Mouse (Mus musculus) heart, embryonic 15.5 days (tissue): ENCODE results near the gene Lrrk1. TPM values are rescaled to one million over a fixed set of nuclear protein-coding genes. Genes with fewer than 3 reads are reported as not detected.

Source experiments
- ATAC-seq: fragments of 200-750 bp; cut with Nextera tagmentation; replicated peaks from 2 replicates; pipeline ENCODE4 v1.8.0; 2017; ENCODE audit warnings: low read depth, moderate TSS enrichment; ENCODE audit not compliant: insufficient number of reproducible peaks, insufficient read depth, low FRiP score
- H3K27ac ChIP-seq: fragments of 300-500 bp; sonication (generic); 2 replicates; pipeline ENCODE4 v1.5.1; 2015; ENCODE audit warnings: mild to moderate bottlenecking, inconsistent platforms
- H3K27me3 ChIP-seq: fragments of 300-500 bp; sonication (generic); 2 replicates; pipeline ENCODE4 v1.6.1; 2015; ENCODE audit warnings: inconsistent platforms
- H3K36me3 ChIP-seq: fragments of 300-500 bp; sonication (generic); 2 replicates; pipeline ENCODE4 v1.6.1; 2015; ENCODE audit warnings: mild to moderate bottlenecking, inconsistent platforms
- H3K4me1 ChIP-seq: fragments of 300-500 bp; sonication (generic); replicated peaks from 2 replicates; pipeline ENCODE4 v1.6.1; 2015; ENCODE audit warnings: inconsistent platforms
- H3K4me2 ChIP-seq: fragments of 300-500 bp; sonication (generic); 2 replicates; pipeline ENCODE4 v1.6.1; 2015; ENCODE audit warnings: inconsistent platforms, mild to moderate bottlenecking, moderate library complexity
- H3K4me3 ChIP-seq: fragments of 300-500 bp; sonication (generic); 2 replicates; pipeline ENCODE4 v1.5.1; 2015; ENCODE audit warnings: mild to moderate bottlenecking, inconsistent platforms
- H3K9ac ChIP-seq: fragments of 300-500 bp; sonication (generic); 2 replicates; pipeline ENCODE4 v1.6.1; 2015; ENCODE audit warnings: mild to moderate bottlenecking, inconsistent platforms
- H3K9me3 ChIP-seq: fragments of 300-500 bp; sonication (generic); replicated peaks from 2 replicates; pipeline ENCODE4 v1.6.1; 2016; ENCODE audit warnings: inconsistent platforms
- WGBS: fragments of 180-500 bp; shearing (Covaris S2); methylation state at CpG from one replicate; pipeline ENCODE4 v1.1.7; 2015; ENCODE audit warnings: mixed read lengths; 5-methylcytosine and 5-hydroxymethylcytosine counted together
- polyA plus RNA-seq: library from polyadenylated mRNA; unstranded; fragments of >200 nt; fragmentation: Nextera tagmentation; extraction: Ambion mirVana; gene quantifications from 2 replicates; pipeline ENCODE4 v1.2.1, GENCODE M21; 2015

Gene Lrrk1
- polyA plus RNA-seq, 1 experiment from 2014 or later = 7.8 TPM

DNA sequence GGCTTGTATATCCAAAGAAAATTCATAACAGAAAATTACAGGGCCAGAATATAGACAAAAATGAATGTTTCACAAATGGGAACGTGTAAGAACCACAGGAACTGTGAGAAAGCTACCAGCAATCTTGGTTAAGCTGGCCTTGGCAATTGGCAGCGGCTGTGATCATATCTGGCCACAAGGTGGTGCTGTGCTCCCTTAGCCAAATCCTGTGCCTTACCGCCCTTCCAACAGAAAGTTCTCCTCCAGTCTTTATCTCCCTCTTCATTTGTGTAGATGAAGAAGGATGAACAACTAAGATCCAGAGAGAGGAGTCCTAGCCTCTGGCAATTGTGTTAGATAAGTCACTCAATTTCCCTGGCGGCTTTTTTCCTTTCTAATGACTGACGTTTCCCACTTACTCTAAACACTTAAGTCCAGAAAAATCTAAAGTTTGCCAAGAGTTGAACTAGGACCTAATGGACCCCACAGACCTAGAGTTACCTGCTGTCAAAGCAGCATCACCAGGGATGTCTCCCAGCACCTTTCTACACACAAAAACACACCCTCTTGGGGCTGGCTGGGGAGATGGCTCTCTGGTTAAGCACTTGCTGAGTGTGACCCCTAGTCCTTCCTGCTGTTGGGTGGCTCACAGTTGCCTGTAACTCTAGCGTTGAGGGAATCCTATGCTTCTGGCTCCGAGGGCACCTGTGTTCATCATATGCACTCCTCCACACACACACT lies 78.0 kb downstream of the Lrrk1 start:
- peaks cover 25% of the 10 kb centered on the region for H3K4me1 ChIP-seq
- H3K27ac ChIP-seq = peak overlapping the region; percentile 55
- no peaks in the 10 kb centered on the region for H3K27me3 ChIP-seq
- no peaks in the 10 kb centered on the region for H3K9me3 ChIP-seq
- ATAC-seq = no peak
- no peak overlapping the region for H3K4me3 ChIP-seq
- WGBS = 35% methylated on average over 7 of the region's 7 CpGs
- 0 out of 2 replicates have a peak, but pooled peaks cover 3% of the 10 kb centered on the region for H3K36me3 ChIP-seq
- H3K4me2 ChIP-seq = no peak overlapping the region
- no peak overlapping the region for H3K9ac ChIP-seq

DNA sequence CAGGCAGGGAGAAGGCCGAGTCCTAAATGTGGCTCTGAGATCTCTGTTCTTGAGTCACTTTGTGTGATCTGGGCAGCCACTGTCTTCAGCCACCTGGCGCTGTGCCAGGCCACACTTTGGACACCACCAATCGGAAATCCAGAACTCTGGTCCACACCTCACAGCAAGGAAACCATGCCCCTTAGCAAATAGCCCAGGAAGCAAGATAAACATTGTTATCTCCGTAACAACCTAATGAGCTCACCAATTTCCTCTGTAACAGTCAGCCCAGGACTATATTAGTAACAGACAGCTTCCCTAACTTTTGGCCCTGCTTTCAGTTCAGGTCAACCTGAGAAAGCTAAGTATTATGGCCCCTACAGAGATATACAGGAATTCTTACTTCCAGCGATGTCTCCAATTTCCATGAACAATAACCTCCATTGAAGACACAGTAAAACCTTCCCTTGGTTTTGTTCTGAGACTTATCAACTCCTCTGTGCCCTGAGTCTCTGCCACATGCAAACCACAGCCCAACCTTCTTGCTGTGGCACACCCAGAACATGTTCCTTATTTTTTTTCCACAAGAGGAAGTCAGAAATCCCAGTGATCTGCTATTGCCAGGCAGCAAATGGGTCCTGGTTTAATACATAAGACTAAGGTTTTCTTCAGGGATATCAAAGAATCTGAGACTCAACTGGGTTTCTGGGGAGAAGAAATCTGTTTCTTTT lies 78.8 kb downstream of the Lrrk1 start:
- peak; percentile 69 for ATAC-seq
- Histone ChIP-seq H3K9ac (no peak overlapping the region), H3K4me3 (no peak overlapping the region)

DNA sequence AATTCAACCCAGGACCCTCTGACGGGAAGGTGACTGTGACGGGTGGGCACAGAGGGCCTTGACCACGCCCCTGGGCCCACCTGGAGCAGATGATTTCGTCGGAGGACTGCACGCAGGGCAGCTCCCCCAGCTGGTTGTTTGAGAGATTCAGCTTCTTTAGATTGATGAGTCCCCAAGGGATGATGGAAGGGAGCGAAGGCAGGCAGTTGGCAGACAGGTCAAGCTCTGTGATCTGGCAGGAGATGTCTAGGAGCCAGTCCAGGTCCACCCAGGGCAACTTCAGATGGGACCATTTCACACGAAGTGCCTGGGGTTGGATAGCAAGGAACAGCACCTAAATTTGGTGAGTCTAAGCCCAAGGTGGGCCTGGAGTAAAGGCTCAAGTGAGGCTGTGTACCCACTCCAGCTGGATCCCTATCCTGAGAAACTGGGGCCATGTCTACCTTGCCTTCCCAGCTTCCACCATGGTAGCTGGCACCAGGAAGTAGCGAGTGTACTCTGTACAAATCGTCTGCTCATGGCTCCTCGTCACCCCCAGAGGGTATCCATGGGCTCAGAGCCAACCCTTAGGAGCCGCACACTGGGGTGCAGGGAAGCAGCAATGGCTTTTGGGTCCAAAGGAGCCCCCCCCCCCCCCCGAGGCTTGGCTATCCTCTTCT lies 79.4 kb downstream of the Lrrk1 start:
- Histone ChIP-seq H3K4me3 (no peak overlapping the region), H3K36me3 (0 out of 2 replicates have a peak, but pooled peaks cover 3% of the 10 kb centered on the region), H3K4me1 (peaks cover 25% of the 10 kb centered on the region), H3K9ac (no peak overlapping the region), H3K27ac (peak overlapping the region; percentile 55), H3K4me2 (no peak overlapping the region), H3K9me3 (no peaks in the 10 kb centered on the region), H3K27me3 (no peaks in the 10 kb centered on the region)
- WGBS = 66% methylated on average over 13 of the region's 13 CpGs
- ATAC-seq = 0 out of 2 replicates have a peak, but pooled peaks have one; percentile 13

More for the DNA sequence above, 78.8 kb downstream of the Lrrk1 start:
- H3K27ac ChIP-seq = peak overlapping the region; percentile 55
- no peaks in the 10 kb centered on the region for H3K9me3 ChIP-seq
- H3K36me3 ChIP-seq = 0 out of 2 replicates have a peak, but pooled peaks cover 3% of the 10 kb centered on the region
- H3K4me1 ChIP-seq = peaks cover 25% of the 10 kb centered on the region
- H3K4me2 ChIP-seq = no peak overlapping the region
- WGBS = 27% methylated on average over 5 of the region's 5 CpGs
- no peaks in the 10 kb centered on the region for H3K27me3 ChIP-seq

DNA sequence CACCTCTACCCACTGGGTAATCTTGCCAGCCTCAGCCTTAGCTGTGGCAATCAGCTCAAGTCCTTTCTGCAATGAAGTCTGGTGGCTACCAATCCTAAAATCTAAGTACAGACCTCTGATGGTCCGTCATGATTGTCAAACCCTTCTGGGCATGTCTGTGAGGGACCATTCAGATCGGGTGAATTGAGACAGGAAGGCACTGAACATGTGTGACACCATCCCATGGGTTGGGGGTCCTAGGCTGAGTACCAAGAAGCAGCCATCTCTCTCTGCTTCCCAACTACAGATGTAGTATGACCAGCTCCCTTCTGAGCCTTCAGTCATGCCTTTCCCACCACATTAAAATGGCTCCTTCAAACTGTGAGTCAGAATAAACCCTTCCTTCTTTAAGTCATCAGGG lies 80.4 kb downstream of the Lrrk1 start:
- 91% methylated on average over 2 of the region's 2 CpGs for WGBS
- Histone ChIP-seq H3K27me3 (no peaks in the 10 kb centered on the region), H3K9me3 (no peaks in the 10 kb centered on the region), H3K4me1 (peaks cover 25% of the 10 kb centered on the region), H3K4me3 (no peak overlapping the region), H3K36me3 (0 out of 2 replicates have a peak, but pooled peaks cover 3% of the 10 kb centered on the region), H3K9ac (no peak overlapping the region), H3K4me2 (no peak overlapping the region), H3K27ac (no peak overlapping the region)
- ATAC-seq = no peak

DNA sequence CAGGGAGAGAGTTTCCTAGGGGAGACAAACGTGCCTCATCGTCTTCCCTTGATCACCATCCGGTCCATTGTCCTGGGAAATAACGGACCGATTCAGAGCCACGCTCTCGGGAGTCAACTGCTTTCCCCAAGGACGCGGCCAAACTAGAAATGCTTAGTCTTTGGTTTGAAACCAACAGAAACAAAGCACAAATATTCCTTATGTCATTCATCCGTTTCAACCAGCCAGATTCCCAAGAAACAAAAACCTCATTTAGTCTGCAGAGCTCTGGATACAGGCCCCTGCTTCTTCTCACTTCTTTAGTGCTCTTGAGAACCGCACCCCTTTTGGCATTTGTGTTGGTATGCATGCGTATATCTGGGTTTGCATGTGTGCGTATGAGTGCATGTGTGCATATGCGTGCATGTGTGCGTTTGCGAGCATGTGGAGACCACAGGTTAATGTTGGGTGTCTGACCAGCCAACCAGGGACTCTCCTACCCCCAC lies 82.4 kb downstream of the Lrrk1 start:
- H3K4me3 ChIP-seq = no peak overlapping the region
- H3K27me3 ChIP-seq = no peaks in the 10 kb centered on the region
- peaks cover 17% of the 10 kb centered on the region for H3K4me1 ChIP-seq
- H3K9me3 ChIP-seq = no peaks in the 10 kb centered on the region
- no peak overlapping the region for H3K9ac ChIP-seq
- no peak overlapping the region for H3K4me2 ChIP-seq
- H3K36me3 ChIP-seq = 0 out of 2 replicates have a peak, but pooled peaks cover 3% of the 10 kb centered on the region
- 79% methylated on average over 16 of the region's 16 CpGs for WGBS
- no peak for ATAC-seq
- peak overlapping the region; percentile 41 for H3K27ac ChIP-seq

DNA sequence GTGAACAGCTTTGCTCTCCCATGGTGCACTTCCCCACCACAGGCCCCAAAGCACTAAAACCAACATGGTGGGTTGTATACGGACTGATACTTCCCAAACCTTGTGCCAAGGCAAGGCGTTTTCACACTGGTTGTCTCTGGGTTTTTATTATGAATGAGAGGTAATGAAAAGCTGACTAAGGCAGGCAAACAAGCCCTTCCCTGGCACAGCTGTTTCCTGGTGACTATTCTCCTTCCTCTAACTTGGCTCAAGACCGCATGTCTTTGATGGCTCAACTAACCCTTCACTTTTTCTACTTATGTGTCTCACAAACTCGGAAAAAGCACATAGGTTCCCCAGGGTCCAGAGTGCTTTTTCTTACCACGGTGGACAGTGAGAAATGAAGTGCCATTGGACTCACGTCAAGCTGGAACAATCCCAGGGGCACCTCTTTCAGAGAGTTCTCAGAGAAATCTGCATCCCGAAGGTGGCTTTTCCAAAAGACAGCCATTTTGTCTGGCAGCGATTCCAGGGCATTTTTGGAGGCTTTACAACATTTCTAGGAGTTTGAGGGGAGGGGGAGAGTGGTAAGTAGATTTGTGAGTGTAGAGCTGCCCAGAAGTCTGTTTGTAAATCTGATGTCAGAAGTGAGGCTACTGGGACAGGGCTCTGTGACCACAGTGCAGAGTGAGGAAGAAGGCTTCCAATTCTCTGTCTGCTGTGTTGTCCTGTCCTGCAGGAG lies 83.0 kb downstream of the Lrrk1 start:
- Histone ChIP-seq H3K4me3 (no peak overlapping the region), H3K9me3 (no peaks in the 10 kb centered on the region), H3K4me2 (no peak overlapping the region), H3K36me3 (0 out of 2 replicates have a peak, but pooled peaks cover 3% of the 10 kb centered on the region), H3K4me1 (peaks cover 16% of the 10 kb centered on the region), H3K27ac (peak overlapping the region; percentile 41), H3K27me3 (no peaks in the 10 kb centered on the region), H3K9ac (no peak overlapping the region)
- WGBS = 74% methylated on average over 8 of the region's 8 CpGs
- ATAC-seq = no peak

DNA sequence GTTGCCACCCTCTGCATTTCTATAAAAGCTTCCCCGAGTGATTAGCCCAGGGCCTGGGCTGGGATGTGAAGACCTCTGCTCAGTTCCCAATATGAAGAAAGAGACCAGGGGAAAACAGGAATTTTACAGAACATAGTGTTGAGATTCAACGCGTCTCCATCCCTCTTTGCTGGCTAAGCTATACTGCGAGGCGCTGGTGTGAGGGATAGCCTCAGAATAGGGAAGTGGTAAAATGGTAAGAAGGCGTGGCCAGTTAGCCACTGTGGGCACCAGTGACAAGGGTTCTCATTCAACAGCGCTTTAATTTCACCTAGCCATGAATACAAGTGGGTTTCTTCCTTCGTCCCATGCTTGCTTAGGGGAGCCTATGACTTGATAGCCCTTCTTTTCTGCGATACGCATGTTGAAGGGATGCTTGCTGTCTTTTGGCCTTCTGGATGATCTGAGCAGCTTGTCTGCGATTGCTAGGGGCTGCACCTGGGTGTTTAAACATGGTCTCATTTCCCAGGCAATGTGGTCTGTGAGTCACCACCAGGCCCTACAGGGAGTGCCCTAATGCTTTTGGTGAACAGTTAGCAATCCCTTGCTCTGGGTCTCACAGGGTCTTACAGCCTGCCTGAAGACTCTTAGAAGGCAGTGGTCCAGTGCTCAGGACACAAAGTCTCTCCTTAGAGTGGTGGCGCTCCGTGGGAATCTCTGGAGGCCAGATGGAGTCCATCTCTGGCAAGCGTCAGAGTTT lies 84.1 kb downstream of the Lrrk1 start:
- no peaks in the 10 kb centered on the region for H3K9me3 ChIP-seq
- H3K4me3 ChIP-seq = no peak overlapping the region
- no peak overlapping the region for H3K9ac ChIP-seq
- H3K4me1 ChIP-seq = peaks cover 8% of the 10 kb centered on the region
- H3K36me3 ChIP-seq = 0 out of 2 replicates have a peak, but pooled peaks cover 3% of the 10 kb centered on the region
- no peak overlapping the region for H3K4me2 ChIP-seq
- no peak for ATAC-seq
- no peaks in the 10 kb centered on the region for H3K27me3 ChIP-seq
- 83% methylated on average over 14 of the region's 14 CpGs for WGBS
- no peak overlapping the region for H3K27ac ChIP-seq

DNA sequence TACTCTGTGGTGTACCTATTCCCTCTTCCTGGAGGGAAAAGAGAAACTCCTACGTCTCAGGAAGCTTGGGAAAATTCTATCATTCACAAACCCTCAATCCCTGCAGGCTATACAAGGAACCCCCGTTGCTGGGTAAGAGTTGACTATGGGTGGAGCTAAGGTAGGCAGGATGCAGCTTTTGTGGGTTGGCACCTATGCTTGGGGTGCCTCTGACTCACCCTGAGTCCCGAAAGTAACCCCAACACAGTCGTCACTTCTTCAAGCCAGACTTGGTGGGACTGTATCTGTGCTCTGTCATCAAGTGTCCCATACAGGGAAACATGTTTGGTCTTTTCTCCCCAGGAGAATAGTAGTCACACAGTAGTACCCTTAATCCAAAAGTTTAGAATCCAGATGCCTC lies 86.7 kb downstream of the Lrrk1 start:
- ATAC-seq = no peak
- WGBS = 68% methylated on average over 4 of the region's 4 CpGs
- H3K27ac ChIP-seq = no peak overlapping the region
- no peaks in the 10 kb centered on the region; the same call in 1 of the 2 replicates for H3K4me1 ChIP-seq
- H3K4me3 ChIP-seq = no peak overlapping the region
- H3K9me3 ChIP-seq = no peaks in the 10 kb centered on the region
- no peaks in the 10 kb centered on the region for H3K27me3 ChIP-seq
- H3K36me3 ChIP-seq = 0 out of 2 replicates have a peak, but pooled peaks cover 3% of the 10 kb centered on the region
- no peak overlapping the region for H3K9ac ChIP-seq
- no peak overlapping the region for H3K4me2 ChIP-seq

DNA sequence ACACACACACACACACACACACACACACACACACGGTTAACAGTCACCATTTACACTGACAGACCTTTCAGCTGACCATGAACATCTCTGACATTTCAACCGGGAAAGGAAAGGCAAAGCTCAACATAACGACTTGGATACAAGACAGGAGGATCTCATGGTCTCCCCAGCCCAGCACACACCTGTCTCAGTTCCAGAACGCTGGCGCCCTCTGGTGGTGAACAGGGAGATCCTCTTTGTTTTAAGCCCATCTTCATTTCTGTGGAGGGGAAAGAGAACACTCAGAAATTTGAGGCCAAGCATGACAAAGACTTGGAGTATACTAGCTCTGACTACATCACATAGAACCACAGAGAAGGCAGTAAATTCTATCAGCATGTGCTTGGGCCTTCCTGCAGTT lies 87.5 kb downstream of the Lrrk1 start:
- H3K9me3 ChIP-seq = no peaks in the 10 kb centered on the region
- H3K9ac ChIP-seq = no peak overlapping the region
- H3K27me3 ChIP-seq = no peaks in the 10 kb centered on the region
- no peak overlapping the region for H3K4me3 ChIP-seq
- H3K36me3 ChIP-seq = no peaks in the 10 kb centered on the region
- WGBS = 4% methylated on average over 5 of the region's 5 CpGs
- peak; percentile 60; the same call in 1 of the 2 replicates for ATAC-seq
- no peak overlapping the region for H3K4me2 ChIP-seq
- H3K4me1 ChIP-seq = no peaks in the 10 kb centered on the region
- H3K27ac ChIP-seq = no peak overlapping the region

DNA sequence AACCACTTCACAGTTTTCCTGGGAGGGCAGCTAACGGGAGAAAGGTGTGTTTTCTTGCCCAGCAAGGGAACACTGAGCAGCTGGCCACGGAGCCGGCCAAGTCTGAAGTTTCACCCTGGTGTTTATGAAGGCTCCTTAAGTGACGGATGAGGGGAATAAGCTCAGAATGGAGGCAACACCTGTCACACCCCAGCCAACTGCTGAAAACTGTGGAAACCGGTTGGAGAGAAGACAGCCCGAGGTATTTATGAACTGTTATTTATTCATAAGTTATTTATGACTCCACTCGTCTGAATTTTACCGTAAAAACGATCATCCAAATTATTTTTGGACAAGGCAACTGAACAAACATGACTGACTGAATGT lies 90.5 kb downstream of the Lrrk1 start:
- no peaks in the 10 kb centered on the region for H3K4me1 ChIP-seq
- H3K27ac ChIP-seq = no peak overlapping the region
- H3K4me3 ChIP-seq = no peak overlapping the region
- WGBS = 73% methylated on average over 9 of the region's 9 CpGs
- no peak overlapping the region for H3K4me2 ChIP-seq
- H3K27me3 ChIP-seq = no peaks in the 10 kb centered on the region
- H3K9me3 ChIP-seq = no peaks in the 10 kb centered on the region
- H3K36me3 ChIP-seq = peaks cover 13% of the 10 kb centered on the region; the same call in 1 of the 2 replicates
- no peak overlapping the region for H3K9ac ChIP-seq
- ATAC-seq = no peak
